Mouse (Mus musculus): ENCODE measurements at regions not wholly inside any gene's neighbourhood (a gene's known extent, or its start where the extent isn't known, plus 50 kb on each side); places are given as distances from the start of the nearest gene placed in this dataset.

GRCm38 (mm10) chr16:95873297-95873696 lies 117.5 kb downstream of the Psmg1 start:
- Histone ChIP-seq H3K4me1 (ENCODE audit: insufficient read depth) (no peaks in the 10 kb centered on the region), H3K9ac (no peak overlapping the region), H3K4me3 (ENCODE audit: low read depth, low read length) (no peak overlapping the region), H3K36me3 (ENCODE audit: insufficient read depth) (no peaks in the 10 kb centered on the region), H3K4me2 (ENCODE audit: low read depth) (no peak overlapping the region), H3K27me3 (ENCODE audit: insufficient read depth, low read length) (no peaks in the 10 kb centered on the region), H3K9me3 (ENCODE audit: low read length) (no peaks in the 10 kb centered on the region), H3K27ac (ENCODE audit: low read depth, low read length) (no peak overlapping the region)
- WGBS, result 98% methylated on average over 4 of the region's 4 CpGs
- DNase-seq (no peak), ATAC-seq (no peak)
- no peak for TF ChIP-seq CTCF (IDR thresholded peaks at IDR 0.05; ENCODE audit: low read depth)

DNA sequence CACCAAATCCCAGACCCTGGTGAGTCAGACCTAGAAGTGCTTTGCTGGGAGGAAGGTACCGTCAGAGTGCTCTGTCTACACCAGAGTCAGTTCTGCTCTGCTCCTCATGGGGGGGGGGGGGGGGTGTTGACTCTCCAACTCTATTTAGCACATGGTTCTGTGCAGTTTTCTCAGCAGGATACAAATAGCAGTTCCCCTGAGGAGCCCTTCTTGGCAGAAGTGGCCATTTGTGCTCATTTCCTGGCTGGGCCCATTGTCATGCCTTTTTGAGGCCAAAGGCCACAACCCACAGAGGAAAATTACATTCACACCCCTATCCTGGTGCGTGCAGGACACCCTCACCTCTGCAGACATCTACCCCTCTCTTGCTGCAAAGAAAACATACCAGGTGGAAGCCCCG lies 118.3 kb downstream of the Psmg1 start:
- H3K36me3 ChIP-seq (ENCODE audit: insufficient read depth), result no peaks in the 10 kb centered on the region
- no peak overlapping the region for H3K4me3 ChIP-seq (ENCODE audit: low read depth, low read length)
- H3K9ac ChIP-seq, result no peak overlapping the region
- H3K27me3 ChIP-seq (ENCODE audit: insufficient read depth, low read length), result no peaks in the 10 kb centered on the region
- DNase-seq (no peak), ATAC-seq (no peak)
- 67% methylated on average over 3 of the region's 3 CpGs for WGBS
- no peak overlapping the region for H3K4me2 ChIP-seq (ENCODE audit: low read depth)
- H3K4me1 ChIP-seq (ENCODE audit: insufficient read depth), result no peaks in the 10 kb centered on the region
- no peak overlapping the region for H3K27ac ChIP-seq (ENCODE audit: low read depth, low read length)
- TF ChIP-seq CTCF (IDR thresholded peaks at IDR 0.05; ENCODE audit: low read depth), result no peak
- H3K9me3 ChIP-seq (ENCODE audit: low read length), result no peaks in the 10 kb centered on the region

DNA sequence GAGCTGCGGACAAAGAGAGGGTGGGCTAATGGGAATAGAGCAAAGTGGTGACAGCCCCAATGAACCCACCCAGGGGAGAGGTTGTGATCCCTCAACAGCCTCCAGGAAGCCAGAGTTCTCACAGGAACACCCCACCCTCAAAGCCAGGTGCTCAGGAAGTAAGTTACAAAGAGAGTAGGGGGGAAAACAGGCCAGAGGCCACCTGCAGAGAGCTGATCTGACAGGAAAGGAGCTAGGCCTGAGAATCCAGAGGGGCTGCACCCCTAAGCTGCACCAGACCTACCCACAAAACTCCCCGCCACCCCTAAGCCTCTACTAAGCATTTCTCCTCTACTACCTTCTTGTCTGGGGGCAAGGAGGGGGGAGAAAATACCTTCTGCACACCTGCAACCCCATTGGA lies 120.5 kb downstream of the Psmg1 start:
- Histone ChIP-seq H3K36me3 (ENCODE audit: insufficient read depth) (no peaks in the 10 kb centered on the region), H3K27ac (ENCODE audit: low read depth, low read length) (no peak overlapping the region), H3K9ac (no peak overlapping the region), H3K4me3 (ENCODE audit: low read depth, low read length) (no peak overlapping the region), H3K9me3 (ENCODE audit: low read length) (no peaks in the 10 kb centered on the region), H3K4me1 (ENCODE audit: insufficient read depth) (no peaks in the 10 kb centered on the region), H3K27me3 (ENCODE audit: insufficient read depth, low read length) (no peaks in the 10 kb centered on the region), H3K4me2 (ENCODE audit: low read depth) (no peak overlapping the region)
- DNase-seq (no peak), ATAC-seq (no peak)
- no peak for TF ChIP-seq CTCF (IDR thresholded peaks at IDR 0.05; ENCODE audit: low read depth)
- WGBS, result 78% methylated on average over 2 of the region's 2 CpGs

GRCm38 (mm10) chr16:95869501-95869900 lies 121.3 kb downstream of the Psmg1 start:
- H3K4me2 ChIP-seq (ENCODE audit: low read depth), result no peak overlapping the region
- H3K9me3 ChIP-seq (ENCODE audit: low read length), result no peaks in the 10 kb centered on the region
- ATAC-seq, result no peak
- 77% methylated on average over 5 of the region's 5 CpGs for WGBS
- no peak overlapping the region for H3K4me3 ChIP-seq (ENCODE audit: low read depth, low read length)
- no peaks in the 10 kb centered on the region for H3K27me3 ChIP-seq (ENCODE audit: insufficient read depth, low read length)
- DNase-seq, result no peak
- TF ChIP-seq CTCF (IDR thresholded peaks at IDR 0.05; ENCODE audit: low read depth), result no peak
- H3K36me3 ChIP-seq (ENCODE audit: insufficient read depth), result no peaks in the 10 kb centered on the region
- no peaks in the 10 kb centered on the region for H3K4me1 ChIP-seq (ENCODE audit: insufficient read depth)
- no peak overlapping the region for H3K9ac ChIP-seq
- no peak overlapping the region for H3K27ac ChIP-seq (ENCODE audit: low read depth, low read length)

DNA sequence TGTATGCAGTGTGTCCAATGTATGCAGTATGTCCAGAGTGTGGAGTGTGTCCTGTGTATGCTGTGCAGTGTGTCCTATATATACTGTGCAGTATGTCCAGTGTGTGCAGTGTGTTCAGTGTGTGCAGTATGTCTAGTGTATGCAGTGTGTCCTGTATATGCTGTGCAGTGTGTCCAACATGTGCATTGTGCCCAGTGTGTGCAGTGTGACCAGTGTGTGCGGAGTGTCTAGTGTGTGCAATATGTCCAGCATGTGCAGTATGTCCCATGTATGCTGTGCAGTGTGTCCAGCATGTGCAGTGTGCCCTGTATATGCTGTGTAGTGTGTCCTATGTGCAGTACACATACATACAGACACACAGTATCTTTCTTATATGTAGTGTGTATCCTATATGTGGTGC lies 121.9 kb downstream of the Psmg1 start:
- WGBS, result 92% methylated on average over 1 of the region's 1 CpGs
- H3K36me3 ChIP-seq (ENCODE audit: insufficient read depth), result no peaks in the 10 kb centered on the region
- no peak overlapping the region for H3K4me3 ChIP-seq (ENCODE audit: low read depth, low read length)
- no peaks in the 10 kb centered on the region for H3K27me3 ChIP-seq (ENCODE audit: insufficient read depth, low read length)
- H3K27ac ChIP-seq (ENCODE audit: low read depth, low read length), result no peak overlapping the region
- H3K4me1 ChIP-seq (ENCODE audit: insufficient read depth), result no peaks in the 10 kb centered on the region
- no peaks in the 10 kb centered on the region for H3K9me3 ChIP-seq (ENCODE audit: low read length)
- no peak overlapping the region for H3K4me2 ChIP-seq (ENCODE audit: low read depth)
- ATAC-seq (no peak), DNase-seq (no peak)
- TF ChIP-seq CTCF (IDR thresholded peaks at IDR 0.05; ENCODE audit: low read depth), result no peak
- H3K9ac ChIP-seq, result no peak overlapping the region

DNA sequence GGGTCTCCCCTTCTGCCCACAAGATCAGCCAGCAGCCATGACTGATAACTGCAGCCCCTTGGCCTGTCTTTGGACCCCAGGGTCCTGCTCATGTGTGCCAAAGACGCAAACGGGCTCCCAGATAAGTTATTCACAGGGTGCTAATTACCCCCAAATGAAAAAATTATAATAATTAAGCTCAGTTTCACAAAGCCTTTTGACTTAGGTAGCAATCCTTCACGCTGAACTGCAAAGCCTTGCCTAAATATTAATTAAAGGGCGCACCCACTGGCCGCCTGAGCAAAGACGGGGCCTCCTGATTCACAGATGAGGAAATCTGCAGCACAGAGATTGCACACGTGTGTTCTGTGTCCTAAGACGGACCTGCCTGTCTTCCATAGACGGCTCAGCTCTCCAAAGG lies 123.2 kb downstream of the Psmg1 start:
- ATAC-seq (no peak), DNase-seq (no peak)
- H3K36me3 ChIP-seq (ENCODE audit: insufficient read depth), result no peaks in the 10 kb centered on the region
- H3K9me3 ChIP-seq (ENCODE audit: low read length), result no peaks in the 10 kb centered on the region
- H3K9ac ChIP-seq, result no peak overlapping the region
- no peak overlapping the region for H3K4me2 ChIP-seq (ENCODE audit: low read depth)
- no peaks in the 10 kb centered on the region for H3K4me1 ChIP-seq (ENCODE audit: insufficient read depth)
- no peaks in the 10 kb centered on the region for H3K27me3 ChIP-seq (ENCODE audit: insufficient read depth, low read length)
- H3K4me3 ChIP-seq (ENCODE audit: low read depth, low read length), result no peak overlapping the region
- TF ChIP-seq CTCF (IDR thresholded peaks at IDR 0.05; ENCODE audit: low read depth), result no peak
- no peak overlapping the region for H3K27ac ChIP-seq (ENCODE audit: low read depth, low read length)
- WGBS, result 63% methylated on average over 9 of the region's 9 CpGs

- Histone ChIP-seq H3K27me3 (ENCODE audit: insufficient read depth, low read length) (no peaks in the 10 kb centered on the region), H3K4me1 (ENCODE audit: insufficient read depth) (no peaks in the 10 kb centered on the region), H3K27ac (ENCODE audit: low read depth, low read length) (no peak overlapping the region), H3K9ac (no peak overlapping the region), H3K4me3 (ENCODE audit: low read depth, low read length) (no peak overlapping the region), H3K36me3 (ENCODE audit: insufficient read depth) (no peaks in the 10 kb centered on the region), H3K9me3 (ENCODE audit: low read length) (no peaks in the 10 kb centered on the region), H3K4me2 (ENCODE audit: low read depth) (no peak overlapping the region)
- no peak for TF ChIP-seq CTCF (IDR thresholded peaks at IDR 0.05; ENCODE audit: low read depth)
- WGBS, result 96% methylated on average over 1 of the region's 1 CpGs
- ATAC-seq, result no peak
- DNase-seq, result no peak
These were observed 123.8 kb downstream of the Psmg1 start for GRCm38 (mm10) chr16:95866866-95867420.

DNA sequence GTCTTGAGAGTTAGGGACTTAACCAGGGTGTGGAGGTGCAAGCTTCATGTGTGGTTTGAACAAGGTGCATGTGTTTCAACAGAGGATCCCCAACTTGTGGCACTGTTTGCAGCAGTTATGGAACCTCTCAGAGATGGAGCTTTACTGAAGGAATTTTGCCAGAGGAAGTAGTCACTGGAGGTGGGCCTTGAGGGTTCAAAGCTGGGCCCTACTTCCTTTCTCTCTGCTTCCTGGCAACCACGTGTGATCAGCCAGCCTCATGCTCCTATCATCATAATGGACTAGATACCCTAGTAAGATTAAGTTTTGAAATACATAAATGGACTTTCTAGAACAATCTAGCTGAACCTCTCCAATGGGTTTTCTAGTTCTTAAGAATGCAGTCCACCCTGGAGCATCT lies 125.2 kb downstream of the Psmg1 start:
- Histone ChIP-seq H3K4me3 (ENCODE audit: low read depth, low read length) (no peak overlapping the region), H3K4me1 (ENCODE audit: insufficient read depth) (no peaks in the 10 kb centered on the region), H3K9ac (no peak overlapping the region), H3K36me3 (ENCODE audit: insufficient read depth) (no peaks in the 10 kb centered on the region), H3K4me2 (ENCODE audit: low read depth) (no peak overlapping the region), H3K9me3 (ENCODE audit: low read length) (no peaks in the 10 kb centered on the region), H3K27ac (ENCODE audit: low read depth, low read length) (no peak overlapping the region), H3K27me3 (ENCODE audit: insufficient read depth, low read length) (no peaks in the 10 kb centered on the region)
- DNase-seq (no peak), ATAC-seq (no peak)
- no peak for TF ChIP-seq CTCF (IDR thresholded peaks at IDR 0.05; ENCODE audit: low read depth)
- 81% methylated on average over 1 of the region's 1 CpGs for WGBS
